Mouse (Mus musculus) MEL (cell line): Measurements from ENCODE around the gene Map7.

ENCODE experiments used
- CTCF ChIP-seq, 3 experiments: IDR thresholded peaks in 2 of 3; conservative IDR thresholded peaks in 1 of 3; 2 replicates each; pipeline ENCODE4 v1.5.1; 2011 to 2012; ENCODE audit warnings: low read length in 3 of 3, low read depth in 2 of 3, mild to moderate bottlenecking in 2 of 3, improper control_type of control experiment in 1 of 3, inconsistent platforms in 1 of 3, mixed read lengths in 1 of 3, moderate library complexity in 1 of 3; ENCODE audit not compliant: control insufficient read depth in 1 of 3, insufficient read depth in 1 of 3, poor library complexity in 1 of 3, severe bottlenecking in 1 of 3
- SMC3 ChIP-seq: IDR thresholded peaks from 2 replicates; pipeline ENCODE4 v1.6.1; 2011; ENCODE audit warnings: low read depth, low read length, improper control_type of control experiment
- TAL1 ChIP-seq: IDR thresholded peaks from 2 replicates; pipeline ENCODE4 v1.6.1; 2012; ENCODE audit warnings: mild to moderate bottlenecking, inconsistent platforms, low read length, moderate library complexity, mixed read lengths
- USF1 ChIP-seq: IDR thresholded peaks from 2 replicates; pipeline ENCODE4 v1.6.1; 2014; ENCODE audit warnings: low read depth, mild to moderate bottlenecking, inconsistent platforms, low read length, improper control_type of control experiment, moderate library complexity

DNA sequence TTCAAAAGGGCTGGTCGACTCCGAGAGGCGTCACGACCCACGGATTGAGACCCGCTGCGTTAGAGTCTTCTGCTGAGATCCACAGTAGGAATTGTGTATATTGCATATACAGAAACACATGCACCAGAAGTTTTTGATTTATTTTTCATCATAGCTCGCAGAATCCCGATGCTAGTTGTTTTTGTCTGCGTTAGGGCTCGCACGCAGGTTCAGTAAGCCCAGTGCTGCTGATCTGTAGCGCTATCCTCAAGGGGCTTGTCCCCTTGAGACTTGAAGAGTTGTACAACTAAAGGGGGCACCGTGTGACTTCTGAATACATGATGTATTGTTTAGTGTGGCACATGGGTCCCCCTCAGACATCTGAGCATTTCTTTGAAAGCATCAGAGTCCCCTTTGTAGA, 41.2 kb upstream of the Map7 start:
- TF ChIP-seq TAL1, result no peak
- no peak for TF ChIP-seq USF1
- TF ChIP-seq SMC3, result no peak
- no peak for TF ChIP-seq CTCF (IDR thresholded peaks at IDR 0.05 in 2 of 3, conservative IDR thresholded peaks at IDR 0.05 in 1 of 3; ENCODE audit: control insufficient read depth in 1 of 3, insufficient read depth in 1 of 3, low read depth in 2 of 3, low read length in 3 of 3, poor library complexity in 1 of 3, severe bottlenecking in 1 of 3)
